Comparison of ENCODE assay signal across 26 mouse cellular contexts in the genomic region with DNA sequence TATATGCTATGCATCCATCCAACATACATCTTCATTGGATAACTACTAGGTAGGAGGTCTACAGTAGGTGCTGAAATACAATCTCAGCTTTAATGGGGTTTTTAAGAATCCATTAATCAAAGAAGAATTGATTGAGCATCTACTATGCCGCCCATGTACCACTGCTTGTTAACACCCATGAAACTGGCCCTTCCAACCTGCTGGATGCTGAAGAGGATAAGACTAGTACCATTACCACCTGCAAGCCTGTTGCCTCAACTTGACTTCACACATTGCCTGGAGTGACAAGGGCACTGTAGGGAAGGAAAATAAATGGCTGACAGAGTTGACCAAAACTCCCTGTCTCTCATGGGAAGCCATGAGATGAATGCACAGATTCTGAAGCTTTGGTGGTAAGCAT.
"Had no signal": no experiment of that assay in that cellular context is flagged by ENCODE, and none has a peak within 500 bp of the region (broad histone marks: within the 10 kb centered on the region; RNA-seq: fewer than 3 reads in every experiment).

No protein-coding gene starts in this region.

- H3K9ac ChIP-seq: embryonic facial prominence, embryonic 12.5 days; embryonic facial prominence, embryonic 13.5 days; embryonic facial prominence, embryonic 15.5 days; forebrain, embryonic 12.5 days; forebrain, embryonic 13.5 days; forebrain, embryonic 15.5 days; forebrain, postnatal 0 days had no signal

- H3K9me3 ChIP-seq: embryonic facial prominence, embryonic 10.5 days; embryonic facial prominence, embryonic 12.5 days; embryonic facial prominence, embryonic 13.5 days; embryonic facial prominence, embryonic 15.5 days; forebrain, embryonic 10.5 days; forebrain, embryonic 12.5 days; forebrain, embryonic 13.5 days; forebrain, embryonic 15.5 days had no signal

- H3K27ac ChIP-seq: embryonic facial prominence, embryonic 10.5 days; embryonic facial prominence, embryonic 12.5 days; embryonic facial prominence, embryonic 13.5 days; embryonic facial prominence, embryonic 15.5 days; forebrain, embryonic 10.5 days; forebrain, embryonic 12.5 days; forebrain, embryonic 13.5 days; forebrain, embryonic 15.5 days; gastrocnemius, adult 2 months; heart, adult 2 months had no signal

- DNase-seq: cerebellum, adult 2 months; cerebellum, adult 8-10 months; cerebellum, adult 9-10 months; cerebellum, adult 9-11 months; cerebellum, postnatal 10 days; cerebellum, postnatal 14 days; cerebellum, postnatal 25 days; cerebellum, postnatal 36 days; embryo, embryonic 11 days; forebrain, postnatal 0 days; gastrocnemius, adult 2 months; gastrocnemius, postnatal 10 days; gastrocnemius, postnatal 14 days; gastrocnemius, postnatal 25 days; gastrocnemius, postnatal 36 days; heart, adult 18-20 months; heart, adult 2 months had no signal

- H3K27me3 ChIP-seq: embryonic facial prominence, embryonic 12.5 days; embryonic facial prominence, embryonic 13.5 days; embryonic facial prominence, embryonic 15.5 days; forebrain, embryonic 12.5 days; forebrain, embryonic 13.5 days; forebrain, embryonic 15.5 days had no signal

- H3K4me1 ChIP-seq: embryonic facial prominence, embryonic 10.5 days; embryonic facial prominence, embryonic 12.5 days; embryonic facial prominence, embryonic 13.5 days; embryonic facial prominence, embryonic 15.5 days; forebrain, embryonic 10.5 days; forebrain, embryonic 12.5 days; forebrain, embryonic 13.5 days; forebrain, embryonic 15.5 days had no signal

- H3K36me3 ChIP-seq: embryonic facial prominence, embryonic 10.5 days; embryonic facial prominence, embryonic 12.5 days; embryonic facial prominence, embryonic 13.5 days; embryonic facial prominence, embryonic 15.5 days; forebrain, embryonic 10.5 days; forebrain, embryonic 12.5 days; forebrain, embryonic 15.5 days had no signal

- H3K4me3 ChIP-seq: embryonic facial prominence, embryonic 10.5 days; embryonic facial prominence, embryonic 12.5 days; embryonic facial prominence, embryonic 13.5 days; embryonic facial prominence, embryonic 15.5 days; erythroblast, embryonic 14.5 days; forebrain, embryonic 10.5 days; forebrain, embryonic 12.5 days; forebrain, embryonic 13.5 days; forebrain, embryonic 15.5 days; gastrocnemius, adult 2 months; heart, adult 2 months had no signal
